Mouse (Mus musculus) Muller cell, postnatal 12 days (primary cell): ENCODE data around the gene Rufy4.

Experiments used
- DNase-seq: peaks from one replicate; pipeline ENCODE4 v3.0.0-alpha.2; 2015; ENCODE audit errors: inconsistent ontology term

Rufy4 gene

DNA sequence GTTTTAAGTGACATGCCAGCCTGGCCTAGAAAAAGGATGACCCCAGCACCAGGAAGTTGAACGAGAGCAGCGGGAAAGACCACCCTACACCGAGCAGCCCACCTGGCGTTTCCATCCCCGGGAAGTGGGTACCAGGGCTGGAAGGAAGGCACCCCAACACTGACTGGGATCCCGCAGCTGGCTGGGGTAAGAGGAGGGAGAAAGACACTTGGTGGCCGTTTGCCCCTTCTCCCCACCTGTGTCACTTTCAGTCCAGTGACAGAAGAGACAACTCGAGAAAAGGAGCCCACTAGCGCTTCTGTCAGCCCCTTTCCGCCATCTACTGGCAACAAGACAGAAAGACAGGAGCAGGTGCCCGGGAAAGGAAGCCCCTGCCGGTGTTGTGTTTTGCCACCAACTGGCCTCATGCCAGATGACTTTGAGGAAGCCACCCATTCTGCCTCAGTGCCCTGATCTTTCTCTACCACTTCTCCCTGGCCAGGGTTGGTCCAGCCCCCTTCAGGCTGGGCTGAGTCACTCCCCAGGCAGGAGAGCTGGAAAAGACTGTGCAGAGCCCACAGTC, at the start of gene Rufy4:
Gene Rufy4, plus strand, starts transcription at position 551 of the 562 bp plus-strand sequence.
- DNase-seq: peak; percentile 86

DNA sequence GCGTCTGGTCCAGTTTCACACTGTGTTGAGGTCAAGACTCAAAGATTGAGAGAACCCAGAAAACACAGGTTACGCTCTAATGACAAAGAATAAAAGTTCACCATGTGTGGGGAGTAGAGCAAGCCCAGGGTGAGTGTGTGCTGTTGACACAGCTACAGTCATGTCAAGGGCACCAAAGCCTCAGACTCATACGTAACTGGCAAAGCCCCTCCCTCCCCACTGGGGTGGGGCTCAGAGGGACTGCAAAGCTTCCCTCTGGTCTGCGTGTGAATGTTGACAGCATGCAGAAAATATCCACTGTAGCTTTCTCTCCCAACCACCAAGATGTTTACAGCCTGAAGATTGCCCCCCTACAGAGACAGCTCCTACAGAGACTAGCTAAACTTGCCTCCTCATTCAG, 49.1 kb upstream of the Rufy4 start:
- DNase-seq: no peak

DNA sequence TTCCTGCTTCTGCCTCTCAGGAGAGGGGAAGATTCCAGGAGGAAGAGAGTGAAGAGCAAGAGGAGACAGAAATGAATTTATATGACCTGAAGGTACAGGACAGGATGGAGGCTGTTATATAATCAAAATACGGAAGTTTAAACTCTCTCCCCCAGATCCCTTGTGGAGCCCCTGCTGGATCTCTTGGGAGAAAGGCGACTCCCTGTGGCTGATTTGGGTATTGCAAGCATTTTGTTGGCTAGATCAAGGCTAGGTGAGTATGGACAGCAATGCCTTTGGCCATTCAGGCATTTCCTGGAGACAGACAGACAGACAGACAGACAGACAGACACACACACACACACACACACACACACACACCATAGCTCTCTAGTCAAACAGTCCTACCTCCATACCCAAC, 48.0 kb upstream of the Rufy4 start:
- no peak for DNase-seq

DNA sequence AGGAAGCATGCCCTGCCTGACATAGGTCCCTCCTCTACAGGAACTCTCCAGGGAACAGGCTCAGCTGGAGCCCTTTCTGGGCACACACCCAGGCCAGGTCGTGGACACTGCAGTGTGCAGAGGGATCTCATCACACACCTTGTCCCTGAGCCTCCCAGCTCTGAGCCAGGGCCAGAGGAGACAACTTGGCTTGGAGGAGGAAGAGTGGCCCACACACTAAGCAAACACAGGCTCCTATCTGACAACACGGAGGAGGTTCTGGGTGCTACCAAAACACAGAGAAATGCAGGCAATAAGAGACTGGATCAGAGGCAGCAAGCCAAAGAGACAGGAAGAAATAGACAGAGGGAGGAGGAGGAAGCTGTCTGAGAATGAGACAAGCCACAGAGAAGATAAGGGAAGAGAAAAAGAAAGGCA, 43.8 kb upstream of the Rufy4 start:
- DNase-seq: no peak

DNA sequence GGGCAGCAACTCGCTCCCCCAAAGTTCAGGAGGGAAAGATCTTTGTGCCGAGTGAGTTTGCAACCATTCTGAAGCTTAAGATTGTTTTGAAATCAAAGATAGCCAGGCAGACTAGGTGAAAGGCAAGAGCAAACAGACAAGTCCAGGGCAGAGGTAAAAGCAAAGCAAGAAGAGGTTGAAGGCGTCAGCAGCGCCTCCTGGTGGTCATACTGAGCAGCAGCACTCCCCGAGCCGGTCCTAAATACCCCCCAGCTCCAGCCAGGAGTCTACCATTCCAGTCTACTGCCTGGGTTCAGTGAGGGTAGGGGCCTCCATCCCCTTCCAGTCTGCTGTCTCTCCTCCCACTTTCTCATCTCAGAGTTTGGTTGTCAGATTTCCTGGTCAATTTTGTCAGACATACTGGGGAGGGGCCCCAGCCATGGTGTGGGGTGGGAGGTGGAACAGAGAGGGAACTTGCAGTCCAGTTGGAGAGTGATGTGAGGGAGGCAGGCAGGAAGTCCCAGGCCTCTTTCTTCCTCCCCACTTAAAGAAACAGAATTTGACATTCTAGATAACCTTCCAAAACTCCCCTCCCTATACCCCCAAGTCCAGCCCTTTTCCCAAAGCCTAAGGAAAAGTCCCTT, 42.4 kb upstream of the Rufy4 start:
- DNase-seq: no peak

DNA sequence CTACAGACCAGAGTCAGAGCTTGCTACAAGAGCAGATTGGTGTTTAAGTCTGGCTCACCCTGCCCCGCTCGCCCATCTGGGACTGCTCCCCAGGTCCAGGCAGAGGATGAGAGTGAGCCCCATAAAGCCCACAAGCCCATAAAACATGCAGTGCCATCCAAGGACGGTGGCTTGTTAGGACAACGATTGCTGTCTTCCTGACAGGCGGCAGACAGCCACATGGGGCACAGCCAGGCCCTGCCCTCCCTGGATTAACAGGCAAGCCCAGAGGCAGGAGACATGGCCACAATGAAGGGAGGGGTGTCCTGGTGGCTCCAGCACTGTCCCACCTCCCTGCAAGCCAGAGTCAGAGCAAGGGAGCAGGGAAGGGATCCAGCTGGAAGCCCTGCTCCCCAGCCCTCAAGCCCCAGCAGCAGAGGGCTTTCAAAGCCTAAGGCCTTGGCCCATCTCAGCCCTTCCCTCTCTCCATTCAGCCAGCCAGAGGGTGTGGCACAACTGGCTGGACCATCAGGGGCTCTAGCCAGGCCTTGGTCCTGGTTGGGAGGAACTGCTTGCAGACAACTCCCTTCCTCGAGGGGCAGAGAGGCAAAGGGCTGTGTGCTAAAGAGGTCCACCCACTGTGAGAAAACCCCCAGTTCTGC, 41.2 kb upstream of the Rufy4 start:
- no peak for DNase-seq

DNA sequence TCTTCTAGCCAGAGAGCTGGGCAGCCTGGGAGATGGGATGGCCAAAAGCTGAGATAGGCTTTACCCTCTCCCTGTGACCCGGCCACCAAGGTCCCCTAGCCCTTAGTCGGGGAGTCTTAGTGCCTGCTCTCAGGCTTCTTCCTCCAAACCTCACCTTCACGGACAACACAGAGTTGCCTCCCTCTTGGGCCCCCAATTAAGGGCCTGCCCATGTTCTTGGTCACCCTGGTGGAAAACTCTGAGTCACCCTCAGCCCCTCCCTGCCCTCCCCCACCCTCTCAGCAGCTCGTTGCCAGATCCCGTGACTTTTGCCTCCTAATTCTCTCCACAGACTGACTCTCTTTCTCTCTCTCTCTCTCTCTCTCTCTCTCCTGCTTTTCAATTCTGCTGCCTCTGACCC, 40.6 kb upstream of the Rufy4 start:
- peak; percentile 60 for DNase-seq

DNA sequence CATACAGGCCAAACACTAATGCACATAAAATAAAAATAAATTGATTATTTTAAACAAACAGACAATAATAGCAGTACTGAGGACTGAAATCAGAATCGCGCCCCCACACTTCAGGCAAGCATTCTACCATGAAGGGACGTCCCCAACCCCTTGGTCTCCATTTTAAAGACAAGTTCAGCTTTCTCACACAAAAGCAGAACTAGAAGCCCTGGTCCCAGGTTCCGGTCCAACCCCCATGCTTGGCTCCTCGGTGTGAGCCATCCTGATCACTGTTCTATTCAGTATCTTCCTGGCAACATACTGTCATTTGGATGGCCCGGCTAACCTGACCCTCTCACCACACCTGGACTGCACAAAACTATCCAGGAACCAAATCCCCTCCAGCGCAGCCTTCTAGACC, 39.8 kb upstream of the Rufy4 start:
- no peak for DNase-seq

DNA sequence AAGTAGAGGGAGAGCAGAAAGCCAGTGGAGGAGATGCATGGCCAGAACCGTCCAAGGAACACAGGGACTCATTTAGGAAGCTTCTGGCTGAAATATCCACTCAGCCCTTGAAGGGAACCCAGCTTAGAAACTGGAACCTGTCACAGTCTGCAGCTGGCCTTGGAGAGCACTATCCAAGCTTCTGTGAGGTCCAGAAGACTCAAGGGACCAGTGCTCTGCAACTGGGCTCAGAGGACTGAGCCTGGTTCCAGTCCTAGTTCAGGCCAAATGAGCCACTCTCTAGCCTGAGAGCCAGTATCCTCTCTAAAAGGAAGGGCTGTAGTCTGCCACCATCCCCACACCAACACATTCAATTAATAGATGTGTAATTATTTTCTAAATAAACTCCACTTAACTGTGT, 36.8 kb upstream of the Rufy4 start:
- no peak for DNase-seq

DNA sequence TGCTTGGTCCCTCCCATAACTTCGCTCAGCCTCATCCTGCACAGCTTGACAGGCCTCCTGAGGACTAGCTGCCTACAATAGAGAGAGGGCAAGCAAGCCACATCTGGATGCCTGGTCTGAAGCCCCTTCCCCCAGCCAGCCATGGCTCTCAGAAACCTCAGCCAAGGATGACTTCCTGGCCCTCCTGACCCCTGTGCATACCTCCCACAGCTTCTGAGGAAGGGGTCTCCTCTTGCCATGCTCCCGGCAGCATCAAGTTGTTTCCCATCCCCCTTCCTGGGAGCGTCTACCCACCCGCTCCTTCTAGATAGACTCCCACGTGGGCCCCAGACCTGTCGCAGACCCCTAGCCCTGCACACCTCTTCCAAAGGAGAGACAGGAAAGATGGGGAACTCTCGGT, 35.0 kb upstream of the Rufy4 start:
- DNase-seq: no peak

DNA sequence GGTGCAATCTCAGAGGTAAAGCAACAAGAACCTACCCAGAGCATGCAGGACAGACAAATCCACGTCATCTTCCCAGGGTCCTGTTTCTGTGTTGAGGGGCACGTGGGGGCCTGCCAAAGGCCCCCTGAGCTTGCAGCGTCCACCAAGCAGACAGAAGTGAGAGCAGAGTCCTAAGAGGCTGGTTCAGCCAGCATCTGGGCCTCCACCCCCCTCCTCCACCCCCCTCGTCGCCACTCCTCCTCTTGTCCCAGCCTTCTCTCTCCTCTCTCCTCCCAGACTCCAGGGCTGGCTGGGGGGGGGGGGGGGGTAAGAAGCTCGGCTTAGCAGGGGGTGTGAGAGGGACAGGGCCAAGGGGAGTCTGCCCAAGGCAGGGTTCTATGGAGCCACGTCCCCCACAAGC, 34.2 kb upstream of the Rufy4 start:
- DNase-seq: no peak

DNA sequence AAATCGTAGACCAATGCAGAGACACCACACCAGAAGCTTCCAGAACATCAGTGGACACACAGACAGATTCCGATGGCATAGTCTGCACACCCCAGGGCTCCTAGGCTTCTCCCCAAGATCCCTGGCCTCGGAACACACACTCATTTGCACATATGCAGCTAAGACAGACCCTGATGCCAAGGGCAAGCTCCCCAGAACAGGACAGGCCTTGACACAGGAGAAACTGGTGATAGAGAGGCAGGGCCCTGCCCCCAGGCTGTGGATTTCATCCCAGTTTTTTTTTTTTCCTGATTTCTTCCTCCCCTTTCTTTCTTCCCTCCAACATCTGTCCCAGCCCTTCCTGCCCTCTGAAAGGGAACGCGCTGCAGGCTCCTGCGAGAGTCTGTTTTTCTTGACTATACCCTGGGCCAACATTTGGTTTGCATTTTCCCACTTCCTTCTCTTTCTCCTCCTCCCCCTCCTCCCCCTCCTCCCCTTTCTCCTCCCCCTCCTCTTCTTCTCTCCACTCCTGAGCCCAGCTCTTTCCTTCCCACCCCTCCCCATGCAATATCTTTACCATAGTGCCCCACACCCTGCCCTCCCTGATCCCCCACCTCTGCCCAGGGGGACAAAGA, 33.6 kb upstream of the Rufy4 start:
- no peak for DNase-seq

DNA sequence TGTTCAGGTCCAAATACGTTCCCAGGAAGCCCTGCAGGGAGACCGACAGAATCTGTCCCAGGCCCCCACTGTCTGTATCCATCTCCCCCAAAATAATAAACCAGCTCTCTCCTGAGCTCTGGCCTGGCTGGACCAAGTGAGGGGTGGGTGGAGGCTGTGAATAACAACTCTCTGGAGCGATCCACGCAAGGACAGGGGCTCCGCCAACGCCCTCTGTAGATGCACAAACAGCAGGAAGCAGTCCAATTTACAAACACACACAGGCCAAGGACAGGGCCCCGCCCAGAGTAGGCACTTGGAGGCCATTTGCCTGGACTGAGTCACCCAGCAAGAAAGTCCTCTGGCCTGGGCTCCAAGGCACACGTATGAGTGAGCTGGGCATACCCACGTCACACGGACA, 33.1 kb upstream of the Rufy4 start:
- DNase-seq: no peak

DNA sequence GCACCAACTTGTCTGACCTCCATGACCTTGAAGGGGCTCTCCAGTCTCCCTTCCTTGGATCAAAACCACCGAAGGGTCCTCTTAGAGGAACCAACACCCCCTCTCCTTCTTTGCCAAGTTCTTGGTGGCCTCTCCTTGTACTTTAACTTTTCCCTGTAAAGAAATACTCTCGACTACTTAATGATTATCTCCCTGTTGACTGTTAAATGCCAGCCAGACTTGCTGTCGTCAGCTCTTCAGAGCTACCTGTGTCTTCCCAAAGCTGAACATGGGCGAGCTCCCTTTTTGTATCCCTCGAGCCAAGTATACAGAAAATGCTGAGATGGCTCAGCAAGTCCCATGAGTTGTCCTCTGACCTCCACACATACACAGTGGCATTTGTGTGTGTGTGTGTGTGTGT, 31.9 kb upstream of the Rufy4 start:
- DNase-seq: no peak

DNA sequence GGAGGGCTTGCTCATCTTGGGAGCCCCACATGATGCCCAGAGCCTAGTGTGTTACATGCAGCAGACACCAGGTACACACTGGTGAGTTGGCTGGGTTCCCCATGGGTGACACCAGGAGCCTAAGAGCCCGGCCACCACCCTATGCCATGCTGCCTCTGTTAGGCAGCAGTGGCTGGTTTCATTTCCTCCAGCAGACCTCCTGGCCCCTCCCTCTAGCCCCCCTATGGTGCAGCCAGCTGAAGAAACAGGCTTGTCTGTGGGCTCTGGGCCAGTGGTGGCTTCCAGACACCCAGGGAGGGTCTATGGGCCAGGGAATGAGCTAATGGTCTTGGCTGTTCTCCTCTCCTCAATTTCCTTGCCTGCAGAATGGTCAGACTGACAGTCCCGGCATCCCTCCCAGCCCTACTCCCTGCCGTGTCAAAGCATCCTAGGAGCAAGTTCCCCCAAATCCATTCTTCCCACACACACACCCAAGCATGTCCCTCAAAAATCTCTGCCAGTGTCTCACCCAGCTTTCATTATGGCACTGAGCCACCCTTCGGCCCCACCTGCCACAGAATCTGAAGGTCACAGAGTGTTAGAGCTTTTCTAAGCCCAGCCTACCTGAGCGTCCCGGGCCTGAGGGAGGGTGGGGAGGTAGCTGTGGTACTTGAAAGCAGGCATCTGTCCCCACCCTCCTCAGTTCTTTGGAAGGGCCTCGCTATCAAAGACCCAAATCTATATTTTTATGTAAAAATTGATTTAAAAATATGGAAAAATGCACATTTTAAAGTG, 30.7 kb upstream of the Rufy4 start:
- no peak for DNase-seq

DNA sequence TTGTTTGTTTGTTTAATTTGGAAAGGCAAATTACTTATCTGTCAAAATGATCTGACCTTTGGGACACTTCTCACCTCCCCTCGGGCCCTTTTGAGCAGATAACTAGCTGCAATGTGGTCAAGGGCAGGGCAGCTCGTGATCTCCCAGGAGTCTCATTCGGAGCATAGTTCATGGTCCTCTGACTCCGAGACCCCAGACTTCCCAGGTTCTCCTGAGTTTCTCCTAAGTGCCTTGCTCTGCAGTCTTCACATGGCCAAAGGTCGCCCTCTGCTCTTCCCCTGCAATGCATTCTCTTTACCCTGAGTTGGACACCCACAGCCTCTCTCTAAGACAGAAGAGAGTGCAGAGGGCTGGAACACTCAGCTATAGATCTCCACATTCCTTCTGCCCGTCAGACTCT, 30.0 kb upstream of the Rufy4 start:
- no peak for DNase-seq

DNA sequence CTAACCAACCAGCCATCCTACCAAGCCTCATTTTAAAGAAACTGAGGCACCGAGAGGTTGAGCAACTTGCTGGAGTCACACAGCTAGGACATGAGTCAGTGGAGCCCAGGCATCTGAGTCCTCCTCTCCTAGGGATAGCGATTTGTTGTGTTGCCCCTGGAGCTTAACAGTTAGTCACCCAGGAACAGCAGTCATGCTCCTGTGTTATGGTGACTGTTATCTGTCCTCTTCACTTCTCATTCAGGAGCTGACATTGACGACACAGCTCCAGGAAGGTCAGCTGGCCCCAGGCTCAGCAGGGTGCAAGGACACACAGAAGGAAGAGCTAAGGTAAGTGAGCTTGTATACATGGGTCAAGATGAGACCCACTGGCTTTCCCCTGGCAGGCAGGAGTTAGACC, 29.6 kb upstream of the Rufy4 start:
- DNase-seq: no peak

DNA sequence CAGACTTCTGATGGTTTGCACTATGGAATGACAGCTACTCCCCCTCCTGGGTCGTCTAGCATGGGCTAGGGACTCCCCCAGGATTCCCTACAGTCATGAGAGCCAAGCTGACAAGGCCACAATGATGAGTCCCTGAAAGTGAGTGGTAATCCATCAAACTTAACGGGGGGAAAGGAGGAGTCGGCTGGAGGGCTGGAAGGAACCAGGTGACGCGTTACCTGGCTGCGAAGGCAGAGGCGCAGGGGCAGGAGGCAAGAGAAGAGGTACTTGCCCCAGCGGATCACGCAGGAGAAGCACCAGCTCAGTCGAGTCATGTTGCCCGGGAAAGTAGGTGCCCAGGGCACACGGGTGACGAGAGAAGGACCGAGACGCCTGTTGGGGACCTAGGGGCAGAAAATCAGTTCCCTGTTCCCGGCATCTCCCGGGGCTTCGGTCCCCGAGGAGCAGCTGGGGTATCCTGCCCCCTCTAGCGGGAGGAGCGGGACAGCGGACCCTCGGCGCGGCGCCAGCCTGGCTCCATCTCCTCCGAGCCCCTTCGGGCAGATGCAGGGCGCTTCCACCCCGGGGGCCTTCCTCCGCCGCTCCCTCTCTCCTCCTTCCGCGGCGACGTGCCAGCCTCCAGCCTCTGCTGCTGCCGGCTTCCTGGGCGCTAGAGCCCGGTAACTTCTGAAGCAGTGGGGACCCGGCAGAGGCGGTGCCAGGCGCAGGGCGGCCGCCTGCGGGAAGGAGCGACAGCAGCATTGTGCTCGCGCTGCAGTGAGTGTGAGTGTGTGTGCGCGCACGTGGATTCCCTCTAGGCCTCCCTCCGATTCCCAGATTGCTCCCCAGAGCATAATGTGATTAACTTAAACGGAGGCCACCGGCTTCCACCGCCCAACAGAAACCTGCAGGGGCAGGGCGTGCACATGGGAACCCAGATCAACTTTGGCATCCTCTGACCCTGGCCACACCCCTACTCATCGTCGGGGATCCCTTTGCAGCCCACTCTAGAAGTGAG, 27.0 kb upstream of the Rufy4 start:
- DNase-seq: peak; percentile 71

DNA sequence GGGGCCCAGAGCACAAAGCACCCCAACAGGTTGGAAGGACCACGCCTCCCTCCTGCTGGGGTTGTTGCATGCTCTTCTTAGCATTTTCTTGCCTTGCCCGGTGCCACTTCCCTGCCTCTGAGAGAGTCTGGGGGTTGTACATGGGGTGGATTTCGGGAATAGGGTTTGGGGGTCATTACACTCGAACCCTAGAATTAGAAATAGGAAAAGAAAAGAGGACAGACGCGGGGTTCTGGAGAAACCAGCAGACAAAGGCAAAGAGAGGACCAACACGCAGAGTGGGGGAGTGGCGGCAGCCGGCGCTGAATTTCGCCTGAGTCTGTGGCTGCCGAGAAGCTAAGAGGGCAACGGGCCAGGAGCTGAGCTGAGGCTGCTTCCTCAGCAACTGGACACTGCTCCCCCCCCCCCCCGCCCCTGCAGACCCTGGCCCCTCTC, 26.3 kb upstream of the Rufy4 start:
- DNase-seq: no peak

DNA sequence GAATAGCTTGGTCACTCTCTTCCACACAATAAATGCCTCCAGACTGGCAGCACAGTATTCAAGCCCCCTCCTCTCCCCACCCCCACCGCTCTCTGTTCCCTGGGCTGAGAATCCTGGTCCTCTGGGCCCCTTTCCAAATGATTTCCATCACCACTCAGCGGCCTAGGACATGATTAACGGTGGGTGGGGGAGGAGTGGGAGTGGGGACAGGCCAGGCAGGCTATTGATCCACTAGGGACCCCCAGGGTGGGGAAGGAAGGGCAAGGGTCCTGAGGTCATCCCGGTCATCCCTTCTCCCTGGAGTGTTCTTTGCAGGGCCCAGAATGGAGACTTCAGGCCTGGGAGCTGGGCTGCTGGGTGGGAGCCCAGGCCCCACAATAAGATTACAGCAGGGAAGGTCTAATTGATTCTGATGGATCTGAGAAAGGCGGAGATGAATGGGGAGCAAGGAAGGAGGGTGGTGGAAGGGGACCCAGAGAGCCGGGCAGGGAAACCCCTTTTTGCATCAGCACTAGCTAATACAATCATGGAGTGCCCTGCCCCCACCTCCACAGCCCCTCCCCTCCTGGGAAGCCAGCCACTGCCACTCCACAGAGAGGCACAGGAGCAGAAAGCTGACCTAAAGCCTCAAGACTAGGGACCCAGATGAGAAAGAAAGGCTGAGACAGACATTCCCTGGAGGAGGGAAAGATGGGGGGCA, 21.5 kb upstream of the Rufy4 start:
- peak; percentile 53 for DNase-seq
